Comparison of ENCODE assay signal across 24 mouse cellular contexts in genomic region chr3:63417758-63418157, GRCm38 (mm10).
DNase-seq lines count a peak whose midpoint lies in the region; ATAC-seq lines count a peak whose summit lies in the region.
"Had no signal": no experiment of that assay in that cellular context is flagged by ENCODE, and none has a peak within 500 bp of the region (broad histone marks: within the 10 kb centered on the region; RNA-seq: fewer than 3 reads in every experiment).

No protein-coding gene starts in this region.

- intact Hi-C loops in heart, postnatal 25 days (cut with DNase I): loop anchor here (2.0 kb wide), 1 partner anchor 65 kb away; the partner anchor contains the start of gene Gm34302
- intact Hi-C loops in left cerebral cortex, postnatal 4 days (cut with DNase I): no loop called here

- H3K27me3 ChIP-seq in midbrain, embryonic 11.5 days (ENCODE audit: control insufficient read depth, insufficient read depth, low read length): no peaks in the 10 kb centered on the region
- H3K27me3 ChIP-seq: embryonic facial prominence, embryonic 13.5 days; forebrain, embryonic 12.5 days; hindbrain, embryonic 15.5 days; limb, embryonic 15.5 days; midbrain, embryonic 15.5 days; neural tube, embryonic 13.5 days had no signal

- H3K9ac ChIP-seq in midbrain, embryonic 11.5 days (ENCODE audit: low read length): no peak overlapping the region
- H3K9ac ChIP-seq: embryonic facial prominence, embryonic 13.5 days; forebrain, embryonic 12.5 days; hindbrain, embryonic 15.5 days; limb, embryonic 15.5 days; midbrain, embryonic 15.5 days; neural tube, embryonic 13.5 days had no signal

- H3K9me3 ChIP-seq in midbrain, embryonic 11.5 days (ENCODE audit: control insufficient read depth, low read length): no peaks in the 10 kb centered on the region
- H3K9me3 ChIP-seq: embryonic facial prominence, embryonic 13.5 days; forebrain, embryonic 12.5 days; hindbrain, embryonic 15.5 days; limb, embryonic 15.5 days; midbrain, embryonic 15.5 days; neural tube, embryonic 13.5 days had no signal

- H3K4me3 ChIP-seq in midbrain, embryonic 11.5 days (ENCODE audit: low read depth, low read length): no peak overlapping the region
- H3K4me3 ChIP-seq: embryonic facial prominence, embryonic 13.5 days; erythroblast, embryonic 14.5 days; forebrain, embryonic 12.5 days; hindbrain, embryonic 15.5 days; limb, embryonic 15.5 days; midbrain, embryonic 15.5 days; myocyte; neural tube, embryonic 13.5 days had no signal

- no peak overlapping the region for H3K27ac ChIP-seq in midbrain, embryonic 11.5 days (ENCODE audit: low read depth, low read length)
- H3K27ac ChIP-seq: embryonic facial prominence, embryonic 13.5 days; forebrain, embryonic 12.5 days; hindbrain, embryonic 15.5 days; limb, embryonic 15.5 days; midbrain, embryonic 15.5 days; neural tube, embryonic 13.5 days had no signal

- no peaks in the 10 kb centered on the region for H3K4me1 ChIP-seq in midbrain, embryonic 11.5 days (ENCODE audit: control insufficient read depth, insufficient read depth, low read length)
- H3K4me1 ChIP-seq: forebrain, embryonic 12.5 days; hindbrain, embryonic 15.5 days; midbrain, embryonic 15.5 days; neural tube, embryonic 13.5 days had no signal

- H3K4me2 ChIP-seq in midbrain, embryonic 11.5 days: no peak overlapping the region
- H3K4me2 ChIP-seq: embryonic facial prominence, embryonic 13.5 days; forebrain, embryonic 12.5 days; hindbrain, embryonic 15.5 days; limb, embryonic 15.5 days; midbrain, embryonic 15.5 days; neural tube, embryonic 13.5 days had no signal

- DNase-seq in adrenal gland, postnatal 10 days: peak; percentile 56
- no peak for DNase-seq in adrenal gland, adult 8-10 months
- peak; percentile 40 for DNase-seq in heart, adult 8-10 months (ENCODE audit: low spot score)
- no peak for DNase-seq in heart, postnatal 25 days (ENCODE audit: low spot score)
- DNase-seq in left cerebral cortex, postnatal 4 days: peak; percentile 5
- no peak for DNase-seq in left cerebral cortex, adult 9 months (ENCODE audit: low spot score in 2 of 2)
- DNase-seq in midbrain, embryonic 11.5 days (ENCODE audit: low spot score, missing footprints): no peak
- DNase-seq in Muller cell, postnatal 12 days (ENCODE audit: inconsistent ontology term): no peak
- DNase-seq: cerebellum, adult 2 months; cerebellum, postnatal 36 days; embryo, embryonic 11 days; layer of hippocampus, adult 9-11 months; lung, postnatal 4 days; retina, postnatal 1 day; right cerebral cortex, postnatal 25 days; spleen, adult 18-20 months had no signal

- H3K36me3 ChIP-seq in midbrain, embryonic 11.5 days (ENCODE audit: control insufficient read depth, insufficient read depth, low read length): no peaks in the 10 kb centered on the region
- H3K36me3 ChIP-seq: embryonic facial prominence, embryonic 13.5 days; forebrain, embryonic 12.5 days; hindbrain, embryonic 15.5 days; limb, embryonic 15.5 days; midbrain, embryonic 15.5 days; neural tube, embryonic 13.5 days had no signal

- ATAC-seq in midbrain, embryonic 11.5 days (ENCODE audit: low FRiP score): no peak
- ATAC-seq: midbrain, embryonic 15.5 days had no signal

Comparison
In these comparisons a context has a peak if more than half of its experiments do, and no peak if none do; other contexts are left out.
1. DNase-seq: peak in adrenal gland, postnatal 10 days (single experiment), heart, adult 8-10 months (single experiment) and left cerebral cortex, postnatal 4 days (single experiment); none in adrenal gland, adult 8-10 months (single experiment), heart, postnatal 25 days (single experiment), left cerebral cortex, adult 9 months (0 of 2), midbrain, embryonic 11.5 days (single experiment) and Muller cell, postnatal 12 days (single experiment).